Mouse (Mus musculus): Measurements from ENCODE around the gene Armc5. TPM values are rescaled to one million over a fixed set of nuclear protein-coding genes. Genes with fewer than 3 reads are reported as not detected.

Armc5 gene
- total and polyA plus RNA-seq, 3 experiments, result 14.6 to 23.7 TPM; not detected in 1

- Histone ChIP-seq H3K36me3 (ENCODE audit: control insufficient read depth in 1 of 2, insufficient read depth in 2 of 2, low read length in 2 of 2) (no peaks in the 10 kb centered on the region), H3K4me3 (ENCODE audit: control insufficient read depth in 1 of 2, insufficient read depth in 1 of 2, low read depth in 2 of 2, low read length in 2 of 2) (no peak overlapping the region), H3K27me3 (ENCODE audit: control insufficient read depth in 1 of 2, insufficient read depth in 2 of 2, low read length in 2 of 2) (no peaks in the 10 kb centered on the region), H3K4me1 (ENCODE audit: control insufficient read depth in 1 of 2, insufficient read depth in 2 of 2, low read length in 2 of 2) (no peaks in the 10 kb centered on the region), H3K9ac (ENCODE audit: control insufficient read depth, low read depth, low read length, poor library complexity, severe bottlenecking) (no peak overlapping the region), H3K27ac (ENCODE audit: control insufficient read depth, low read depth, low read length) (no peak overlapping the region), H3K9me3 (replicated peaks; ENCODE audit: insufficient read depth, low read length) (no peaks in the 10 kb centered on the region), H3K79me2 (ENCODE audit: control insufficient read depth, insufficient read depth, low read length, poor library complexity) (no peaks in the 10 kb centered on the region)
- peak; percentile 85 for DNase-seq (ENCODE audit: low read depth, low spot score)
- TF ChIP-seq CTCF (IDR thresholded peaks at IDR 0.05 in 2 of 3, conservative IDR thresholded peaks at IDR 0.05 in 1 of 3; ENCODE audit: control insufficient read depth in 1 of 3, insufficient read depth in 1 of 3, low read depth in 2 of 3, low read length in 3 of 3, poor library complexity in 1 of 3, severe bottlenecking in 1 of 3) (peak; percentile 58 to 95 (median 66)), SMC3 (IDR thresholded peaks at IDR 0.05; ENCODE audit: low read depth, low read length) (peak; percentile 99), SIN3A (IDR thresholded peaks at IDR 0.05; ENCODE audit: low read length) (0 out of 2 replicates have a peak, but pooled peaks have one; percentile 23), MYB (IDR thresholded peaks at IDR 0.05; ENCODE audit: low read depth, low read length) (no peak), ZC3H11A (IDR thresholded peaks at IDR 0.05; ENCODE audit: low read depth, low read length) (peak; percentile 96), RAD21 (IDR thresholded peaks at IDR 0.05; ENCODE audit: low read depth, low read length) (peak; percentile 89)
Measured at GRCm38 (mm10) chr7:128247443-128247842, 10.3 kb downstream of the Armc5 start.

- Histone ChIP-seq H3K9me3 (replicated peaks; ENCODE audit: insufficient read depth, low read length) (no peaks in the 10 kb centered on the region), H3K27me3 (ENCODE audit: control insufficient read depth in 1 of 2, insufficient read depth in 2 of 2, low read length in 2 of 2) (no peaks in the 10 kb centered on the region), H3K9ac (ENCODE audit: control insufficient read depth, low read depth, low read length, poor library complexity, severe bottlenecking) (no peak overlapping the region), H3K36me3 (ENCODE audit: control insufficient read depth in 1 of 2, insufficient read depth in 2 of 2, low read length in 2 of 2) (no peaks in the 10 kb centered on the region), H3K4me3 (ENCODE audit: control insufficient read depth in 1 of 2, insufficient read depth in 1 of 2, low read depth in 2 of 2, low read length in 2 of 2) (no peak overlapping the region), H3K79me2 (ENCODE audit: control insufficient read depth, insufficient read depth, low read length, poor library complexity) (no peaks in the 10 kb centered on the region), H3K27ac (ENCODE audit: control insufficient read depth, low read depth, low read length) (no peak overlapping the region), H3K4me1 (ENCODE audit: control insufficient read depth in 1 of 2, insufficient read depth in 2 of 2, low read length in 2 of 2) (no peaks in the 10 kb centered on the region)
- TF ChIP-seq RCOR1 (IDR thresholded peaks at IDR 0.05; ENCODE audit: low read depth, low read length) (no peak), CTCF (IDR thresholded peaks at IDR 0.05 in 2 of 3, conservative IDR thresholded peaks at IDR 0.05 in 1 of 3; ENCODE audit: control insufficient read depth in 1 of 3, insufficient read depth in 1 of 3, low read depth in 2 of 3, low read length in 3 of 3, poor library complexity in 1 of 3, severe bottlenecking in 1 of 3) (no peak), MAX (IDR thresholded peaks at IDR 0.05; ENCODE audit: low read length) (no peak), RAD21 (IDR thresholded peaks at IDR 0.05; ENCODE audit: low read depth, low read length) (no peak), MEF2A (IDR thresholded peaks at IDR 0.05; ENCODE audit: extremely low read depth, insufficient replicate concordance, low read depth, low read length, poor library complexity, severe bottlenecking) (no peak), ZMIZ1 (IDR thresholded peaks at IDR 0.05; ENCODE audit: low read depth, low read length) (no peak), NELFE (IDR thresholded peaks at IDR 0.05; ENCODE audit: low read depth, low read length) (no peak), ZC3H11A (IDR thresholded peaks at IDR 0.05; ENCODE audit: low read depth, low read length) (no peak), TBP (IDR thresholded peaks at IDR 0.05; ENCODE audit: low read depth, low read length) (no peak), ETS1 (IDR thresholded peaks at IDR 0.05; ENCODE audit: low read depth, low read length) (no peak), GATA1 (IDR thresholded peaks at IDR 0.05; ENCODE audit: low read depth, low read length) (no peak), POLR2AphosphoS2 (IDR thresholded peaks at IDR 0.05; ENCODE audit: low read length) (no peak), E2F4 (IDR thresholded peaks at IDR 0.05; ENCODE audit: borderline replicate concordance, low read depth, low read length) (no peak)
- no peak for DNase-seq (ENCODE audit: low read depth, low spot score)
Measured at GRCm38 (mm10) chr7:128248081-128249042, 11.2 kb downstream of the Armc5 start.

All from MEL (cell line).